Mouse (Mus musculus) thymus, adult 18-20 months (tissue): ENCODE measurements around the gene N6amt1.
A peak's percentile ranks its signal among the peaks of the same experiment; 100 is the strongest.

Source experiments
- DNase-seq, 2 experiments: peaks; one replicate each; pipeline ENCODE4 v3.0.0; 2022; ENCODE audit warnings: mixed read lengths in 2 of 2

Gene N6amt1

DNA sequence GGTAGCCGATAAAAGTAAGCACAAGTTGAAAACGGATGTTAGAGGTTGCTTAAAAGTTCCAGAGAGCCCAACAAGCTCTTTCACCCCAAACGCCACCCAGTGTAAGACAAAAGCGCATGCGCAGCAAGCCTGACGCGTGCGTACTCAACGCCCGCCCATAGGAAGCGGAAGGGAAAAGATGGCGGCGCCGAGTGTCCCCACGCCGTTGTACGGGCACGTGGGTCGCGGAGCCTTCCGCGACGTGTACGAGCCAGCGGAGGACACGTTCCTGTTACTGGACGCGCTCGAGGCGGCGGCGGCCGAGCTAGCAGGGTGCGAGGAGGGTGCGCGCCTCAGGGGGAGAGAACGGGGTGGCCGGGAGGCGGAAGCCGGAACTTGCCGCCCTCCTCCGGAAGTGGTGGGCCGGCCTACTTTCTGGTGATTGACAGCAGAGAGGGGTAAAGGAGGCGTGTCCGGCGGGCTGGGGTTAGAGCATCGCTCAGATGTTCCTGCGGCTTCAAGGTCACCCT, at the start of gene N6amt1:
TSS of gene N6amt1 (plus strand) at position 111 of the 509 bp plus-strand sequence.
- peak; percentile 86 to 92 for DNase-seq

DNA sequence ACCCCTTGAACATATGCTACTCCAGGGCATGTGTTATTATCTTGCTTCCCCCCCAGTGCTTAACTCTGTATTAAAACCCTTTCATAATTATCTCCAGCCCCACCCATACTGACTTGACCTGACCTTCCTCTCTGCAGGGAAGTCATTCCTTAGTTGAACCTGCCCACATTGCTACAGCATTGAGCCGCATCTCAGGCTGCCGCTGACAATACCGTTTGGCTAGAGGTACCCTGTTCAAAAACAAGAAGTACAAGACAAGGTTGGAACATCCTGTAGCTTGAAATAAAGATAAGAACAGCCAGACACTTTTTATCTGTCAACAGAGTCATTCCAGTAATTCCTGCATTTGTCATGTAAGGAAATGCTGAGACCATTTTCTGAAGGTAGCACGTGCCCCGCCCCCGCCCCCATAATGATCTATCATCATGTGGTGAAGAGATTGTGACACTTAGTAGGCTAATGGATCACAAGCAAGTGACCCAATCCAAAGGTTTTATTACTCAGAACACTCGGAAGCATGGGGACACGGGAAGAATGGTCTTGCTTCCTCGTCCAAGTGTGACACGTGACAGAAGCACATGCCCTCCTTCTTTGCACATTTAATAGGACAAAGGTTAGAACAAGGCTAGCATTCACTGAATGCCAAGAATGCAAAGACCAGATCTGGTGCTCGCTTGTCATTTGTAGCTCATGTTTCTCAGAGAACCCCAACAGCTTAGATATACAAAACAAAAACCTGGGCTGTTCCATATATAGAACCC, 48.6 kb upstream of the N6amt1 start:
- DNase-seq: no peak

DNA sequence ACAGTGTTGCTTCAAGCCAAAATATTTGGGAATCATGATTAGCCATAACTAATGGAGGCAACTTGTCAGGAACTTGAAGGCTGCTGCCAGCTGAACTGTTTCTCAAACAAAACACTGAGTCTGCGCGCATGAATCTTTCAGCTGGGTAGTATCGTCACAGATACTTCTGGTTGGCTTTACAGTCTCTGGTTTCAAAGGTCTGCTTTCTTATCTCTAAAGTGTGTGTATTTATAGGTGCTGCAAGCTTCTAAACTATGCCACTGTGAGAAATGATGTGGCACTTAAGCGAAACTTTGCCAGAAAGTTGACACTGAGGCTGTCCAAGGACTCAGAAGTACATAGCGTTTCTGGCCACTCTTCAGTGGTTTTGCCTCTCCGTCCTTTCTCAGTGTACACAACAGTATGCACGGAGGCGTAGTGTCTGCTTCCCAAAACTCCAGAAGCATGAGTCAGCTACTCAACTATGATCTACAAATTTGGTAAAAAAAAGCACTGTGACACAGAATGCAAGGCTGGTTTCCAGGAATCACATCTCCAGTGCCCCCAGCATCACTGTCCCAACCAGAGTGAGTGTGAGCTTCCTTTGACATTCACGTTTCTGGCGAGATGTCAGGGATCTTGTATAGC, 46.8 kb upstream of the N6amt1 start:
- DNase-seq: no peak

DNA sequence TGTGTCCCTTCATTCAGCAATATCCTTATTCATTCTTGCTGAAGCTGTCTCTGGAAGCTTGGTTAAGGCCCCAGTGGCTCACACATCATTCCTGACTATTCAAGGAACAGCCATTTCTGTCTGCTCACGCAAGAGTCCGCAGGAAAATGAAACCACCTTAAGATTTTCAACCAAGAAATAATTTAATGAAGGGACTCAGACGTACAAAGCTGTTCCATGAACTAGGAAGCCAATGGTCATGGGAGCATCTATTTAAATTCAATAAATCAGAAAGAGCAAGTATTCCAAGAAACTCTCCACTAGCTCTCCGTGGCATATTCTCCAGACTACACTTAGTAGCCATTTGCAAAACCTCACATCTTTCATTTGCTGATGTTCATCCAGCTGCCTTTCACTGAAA, 43.3 kb upstream of the N6amt1 start:
- no peak for DNase-seq

DNA sequence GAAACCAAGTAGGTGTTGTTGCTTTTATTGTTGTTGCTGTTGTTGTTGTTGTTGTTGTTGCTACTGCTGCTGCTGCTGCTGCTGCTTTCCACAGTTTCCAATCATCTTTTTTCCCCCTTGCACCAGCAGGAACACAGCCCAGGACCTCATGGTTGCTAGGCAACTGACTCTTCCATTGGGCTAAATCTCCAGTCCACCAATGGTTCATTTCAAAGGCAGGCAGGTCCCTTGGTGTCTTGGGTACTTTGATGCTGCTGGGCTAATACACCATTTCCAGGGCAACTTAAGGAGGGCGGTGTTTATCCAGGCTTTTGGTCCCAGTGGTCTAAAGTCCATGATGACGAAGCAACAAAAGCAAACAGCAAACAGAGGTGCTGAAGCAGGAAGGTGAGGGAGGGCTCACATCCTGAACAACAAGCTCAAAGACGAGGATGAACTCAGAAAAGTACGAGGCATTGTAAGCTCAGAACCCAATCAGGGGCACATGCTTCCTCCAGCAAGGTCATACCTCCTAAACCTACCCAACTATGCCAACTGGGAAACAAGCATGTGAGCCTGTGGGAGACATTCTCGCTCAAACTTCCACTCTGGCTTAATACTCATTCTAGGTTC, 35.7 kb upstream of the N6amt1 start:
- DNase-seq: no peak

DNA sequence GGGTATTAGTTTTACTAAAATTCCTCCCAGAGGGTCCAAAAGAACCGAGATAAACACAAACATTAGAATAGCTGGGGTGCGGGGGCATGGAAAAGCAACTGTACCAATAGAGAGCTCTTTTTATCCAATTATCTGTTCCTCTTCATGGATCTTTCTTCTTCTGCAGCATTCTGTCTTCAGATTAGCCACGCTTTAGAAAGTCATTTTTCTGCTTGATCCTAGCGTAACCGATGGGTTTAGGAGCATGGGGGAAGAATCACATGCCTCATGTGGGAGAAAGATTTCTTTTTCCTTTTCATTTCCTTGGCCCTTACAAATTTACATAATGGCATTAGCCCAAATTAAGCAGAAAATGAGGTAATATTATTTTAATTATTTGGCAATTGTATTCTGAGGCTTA, 35.0 kb upstream of the N6amt1 start:
- DNase-seq: no peak

DNA sequence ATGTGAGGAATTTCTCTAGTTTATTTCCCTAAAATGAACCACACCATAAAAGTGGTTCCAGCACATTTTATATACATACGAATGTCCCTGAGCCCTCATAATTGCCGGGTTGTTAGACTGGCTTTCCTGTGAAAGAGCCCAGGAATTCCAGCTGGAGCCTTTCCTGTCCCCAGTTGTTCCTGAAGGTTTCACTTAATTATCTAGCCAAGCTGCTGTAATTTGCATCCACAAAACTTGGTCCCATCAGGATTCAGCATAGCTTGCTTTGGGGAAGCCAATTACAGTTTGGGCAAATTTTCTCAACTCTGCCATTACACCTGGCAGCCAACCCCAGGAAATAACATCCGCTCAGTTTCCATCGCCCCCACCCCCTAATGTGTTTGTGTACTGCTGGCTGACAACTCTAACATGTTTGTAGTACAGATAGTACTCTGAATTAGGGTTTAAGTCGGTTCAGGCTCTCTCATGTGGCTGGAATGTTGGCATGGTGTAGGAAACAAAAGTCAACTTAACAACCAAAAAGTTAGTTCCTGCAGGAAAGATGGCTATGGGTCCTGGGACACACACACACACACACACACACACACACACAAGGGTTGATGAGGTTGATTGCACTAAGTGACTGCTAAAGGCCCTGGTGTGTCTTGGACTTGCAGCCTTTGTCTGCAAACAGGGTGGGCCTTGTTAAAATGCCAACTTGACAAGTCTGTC, 34.3 kb upstream of the N6amt1 start:
- DNase-seq: no peak

DNA sequence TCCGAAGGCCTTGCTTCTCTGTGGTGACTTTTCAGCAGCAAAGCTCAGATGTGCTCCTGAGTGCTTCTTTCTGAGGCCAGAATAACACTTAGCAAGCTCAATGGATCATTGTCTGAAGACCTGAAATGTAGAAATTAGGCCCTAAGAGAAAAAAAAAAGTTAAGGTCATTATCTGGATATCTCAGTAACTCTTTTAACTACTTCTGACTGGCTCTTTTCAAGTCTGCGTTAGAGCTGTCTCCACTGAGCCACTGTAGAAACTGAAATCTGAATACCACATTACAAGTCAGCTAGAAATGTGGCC, 33.8 kb upstream of the N6amt1 start:
- DNase-seq: no peak

DNA sequence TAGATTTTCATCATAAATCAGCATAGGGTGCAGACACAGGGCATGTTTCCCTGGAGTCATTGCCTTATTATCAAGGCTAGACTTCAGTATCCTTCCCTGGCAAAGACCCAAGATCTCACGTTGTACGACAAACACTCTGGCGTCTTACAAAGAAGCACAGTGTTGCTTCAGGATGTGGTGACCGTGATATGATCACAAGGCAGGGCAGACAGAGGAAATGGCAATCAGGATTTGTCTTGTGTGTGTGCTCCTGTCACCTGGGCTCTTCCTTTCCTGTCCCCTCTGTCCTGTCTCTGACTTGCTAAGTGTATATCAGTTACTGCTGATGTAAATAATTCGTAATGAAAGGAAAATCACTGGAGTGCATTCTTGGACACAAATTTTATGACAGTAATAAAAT, 29.4 kb upstream of the N6amt1 start:
- no peak for DNase-seq

DNA sequence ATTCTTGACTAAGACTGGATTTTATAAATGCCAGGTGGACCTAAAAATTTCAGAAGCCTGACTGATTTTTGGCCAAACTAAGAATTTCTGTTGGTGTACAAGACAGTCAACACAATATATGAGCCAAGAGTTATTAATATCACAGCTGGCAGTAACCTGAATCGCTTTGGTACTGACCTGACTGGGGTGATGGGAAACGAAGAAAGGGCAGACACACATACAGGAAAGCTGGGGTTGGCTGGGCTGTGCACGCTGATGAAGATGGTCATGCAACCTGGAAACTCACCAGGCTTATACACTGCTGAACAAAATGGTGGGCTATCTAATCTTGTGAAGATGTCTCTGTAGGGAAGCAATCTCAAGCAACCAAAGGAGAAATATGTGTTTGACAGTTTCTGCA, 24.0 kb upstream of the N6amt1 start:
- no peak for DNase-seq

DNA sequence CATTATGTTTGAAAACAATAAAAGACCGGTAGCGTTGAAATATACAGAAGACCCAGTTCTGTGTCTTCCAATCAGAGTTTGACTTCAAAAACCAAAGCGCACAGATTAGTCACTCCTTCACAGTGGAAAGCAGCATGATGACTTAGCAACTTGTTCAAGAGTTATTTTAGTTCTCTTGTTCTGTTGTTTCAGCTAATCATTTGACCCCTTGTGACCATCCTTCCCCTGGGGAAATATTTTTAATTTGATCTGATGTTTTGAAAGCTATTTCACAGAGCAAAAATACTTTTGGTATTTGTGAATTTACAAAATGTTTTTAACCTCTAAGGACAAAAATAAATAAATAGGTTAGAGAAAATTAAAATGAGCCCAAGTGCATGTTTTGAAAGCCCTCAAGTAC, 19.2 kb upstream of the N6amt1 start:
- no peak for DNase-seq

DNA sequence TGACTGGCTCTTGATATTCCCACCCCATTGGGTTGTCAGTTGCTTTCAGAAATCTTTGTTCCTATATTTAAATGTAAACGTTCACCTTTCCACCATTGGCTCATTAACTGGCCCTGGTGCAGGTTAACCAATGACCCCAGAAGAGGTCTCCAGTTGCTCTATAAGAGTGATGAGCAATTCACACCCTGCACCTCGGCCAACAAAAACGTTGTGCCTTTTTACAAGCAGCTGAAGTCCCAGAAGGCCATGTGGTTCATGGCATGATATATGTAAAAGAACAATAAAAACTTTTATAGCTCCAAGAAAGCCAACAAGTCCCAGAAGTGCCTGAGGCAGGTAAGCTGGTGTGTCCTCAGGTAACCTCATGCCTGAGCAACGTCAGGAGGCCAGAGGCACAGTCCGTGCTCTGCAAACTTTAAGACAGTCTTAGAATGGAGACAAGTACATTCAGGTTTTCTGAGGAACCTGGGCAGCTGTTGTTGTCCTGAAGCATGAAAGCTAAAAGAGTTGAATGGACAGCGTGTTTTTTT, 12.9 kb upstream of the N6amt1 start:
- no peak for DNase-seq

DNA sequence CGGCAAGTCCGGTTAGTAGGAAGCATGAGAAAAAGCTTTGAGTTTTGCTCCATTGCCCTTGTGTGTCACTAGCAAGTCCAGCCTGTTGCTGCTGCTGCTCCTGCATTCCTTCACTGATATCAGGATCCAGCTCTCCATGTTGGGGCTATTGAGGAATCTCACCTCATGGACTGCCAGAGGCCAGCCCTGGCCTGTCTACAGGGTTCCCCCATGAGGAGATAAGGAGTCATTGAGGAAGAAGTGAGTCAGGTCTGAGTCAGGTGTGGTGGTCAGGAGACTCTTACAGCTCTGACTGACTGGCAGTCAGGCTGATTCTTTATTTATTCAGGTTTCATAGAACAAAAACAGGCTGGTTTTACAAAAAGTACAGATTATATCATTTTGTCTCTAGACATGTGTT, 5.9 kb upstream of the N6amt1 start:
- DNase-seq: no peak

DNA sequence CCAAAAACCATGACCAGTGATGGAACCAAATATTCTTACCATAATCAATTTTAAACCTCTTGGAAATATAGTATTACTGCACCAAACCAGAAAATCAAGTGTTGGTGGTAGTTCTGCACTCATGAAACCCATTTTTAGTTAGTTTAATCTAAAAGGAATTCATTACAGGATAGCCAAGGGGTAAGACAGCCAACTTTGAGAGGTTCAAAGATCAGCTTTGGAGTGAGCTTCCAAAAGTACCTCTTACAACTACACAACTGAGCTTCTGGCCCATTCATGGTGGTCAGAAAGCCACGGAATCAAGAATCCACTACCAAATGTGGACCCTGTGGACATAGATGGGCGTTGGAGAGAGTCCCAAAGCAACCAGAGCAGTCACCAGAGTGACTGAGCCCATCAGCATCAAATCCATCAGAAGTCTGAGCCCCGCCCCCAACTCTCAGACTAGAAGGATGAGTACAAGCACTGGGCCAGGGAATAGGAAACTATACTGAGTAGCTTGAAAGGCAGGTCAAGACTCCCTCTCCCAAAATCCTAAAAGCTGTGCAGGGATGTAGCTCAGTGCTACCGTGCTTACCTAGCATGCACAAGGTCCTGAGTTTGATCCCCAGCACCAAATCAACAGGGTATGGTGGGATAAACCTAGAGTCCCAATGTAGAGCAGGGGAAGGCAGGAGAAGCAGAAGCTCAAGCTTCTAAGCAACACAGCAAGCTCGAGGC, 2.4 kb upstream of the N6amt1 start:
- no peak for DNase-seq

DNA sequence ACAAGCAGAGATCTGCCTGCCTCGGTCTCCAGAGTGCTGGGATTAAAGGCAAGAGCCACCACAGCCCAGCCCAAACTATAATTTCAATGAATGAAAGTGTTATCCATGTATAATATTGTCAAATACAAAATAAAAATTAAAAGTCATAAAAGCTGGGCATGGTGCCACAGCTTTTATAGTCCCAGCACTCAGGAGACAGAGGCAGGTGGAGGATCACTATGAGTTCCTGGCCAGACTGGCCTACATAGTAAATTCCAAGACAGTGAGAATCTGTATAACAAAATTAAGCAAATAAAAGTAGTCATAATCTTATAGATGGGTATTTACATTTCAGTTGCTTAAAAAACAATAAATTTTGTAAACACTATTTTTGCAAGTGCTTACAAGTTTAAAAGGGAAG, 380 bp upstream of the N6amt1 start:
- DNase-seq: no peak

DNA sequence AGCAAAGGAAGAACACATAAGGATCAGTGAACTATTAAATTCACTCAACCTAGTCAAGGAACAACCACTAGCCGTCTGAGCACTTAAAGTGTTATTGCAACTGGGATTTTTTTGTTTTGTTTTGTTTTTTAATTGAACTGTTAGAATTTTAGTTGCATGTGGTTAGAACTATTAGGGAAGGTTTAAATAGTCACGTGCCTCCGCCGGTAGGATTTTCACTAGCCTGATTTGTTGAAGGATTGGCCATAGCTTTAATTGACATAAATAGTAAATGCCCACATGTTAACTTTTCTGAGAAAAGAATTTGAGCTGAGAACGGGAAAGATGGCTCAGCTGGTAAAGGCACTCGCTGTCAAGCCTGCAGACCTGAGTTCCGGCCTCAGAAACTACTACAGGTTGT, 763 bp downstream of the N6amt1 start:
- no peak for DNase-seq

DNA sequence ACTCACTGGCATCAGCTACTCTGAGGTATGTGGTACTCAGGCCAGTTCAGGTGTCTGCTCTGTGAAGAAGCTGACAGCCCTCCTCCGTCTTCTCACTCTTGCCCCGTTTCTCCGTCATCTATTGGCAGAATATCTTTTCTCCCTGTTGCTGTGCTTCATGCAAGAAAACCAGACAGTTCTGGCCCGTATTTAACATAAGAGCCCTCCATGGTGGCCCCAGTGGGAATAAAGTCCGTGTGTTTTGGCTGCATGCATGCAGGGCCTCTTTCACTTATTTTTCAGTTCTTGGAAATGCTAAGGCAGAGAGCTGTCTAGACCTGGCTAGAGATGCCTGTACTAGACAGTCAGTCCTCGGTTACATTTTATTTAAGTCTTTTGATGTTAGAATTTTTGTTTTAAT, 6.1 kb downstream of the N6amt1 start:
- no peak for DNase-seq

DNA sequence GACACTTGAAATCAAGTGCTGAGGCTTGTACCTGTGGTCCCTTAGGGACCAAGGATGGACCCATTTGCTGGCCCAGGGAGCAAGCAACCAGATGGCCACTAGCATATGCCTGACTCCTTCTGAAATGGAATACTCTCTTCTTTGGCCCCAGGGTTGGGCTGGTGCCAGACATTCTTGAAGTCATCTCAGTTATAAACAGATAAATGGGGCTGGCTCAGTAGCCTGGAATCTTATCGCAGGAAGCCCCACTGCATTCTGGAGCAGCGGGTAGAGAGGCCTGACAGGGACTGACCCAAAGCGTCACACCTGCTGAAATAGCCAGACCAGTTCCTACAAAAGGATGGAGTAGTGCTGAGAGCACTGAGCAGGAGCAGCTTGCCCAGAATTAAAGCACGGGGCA, 10.2 kb downstream of the N6amt1 start:
- no peak for DNase-seq

DNA sequence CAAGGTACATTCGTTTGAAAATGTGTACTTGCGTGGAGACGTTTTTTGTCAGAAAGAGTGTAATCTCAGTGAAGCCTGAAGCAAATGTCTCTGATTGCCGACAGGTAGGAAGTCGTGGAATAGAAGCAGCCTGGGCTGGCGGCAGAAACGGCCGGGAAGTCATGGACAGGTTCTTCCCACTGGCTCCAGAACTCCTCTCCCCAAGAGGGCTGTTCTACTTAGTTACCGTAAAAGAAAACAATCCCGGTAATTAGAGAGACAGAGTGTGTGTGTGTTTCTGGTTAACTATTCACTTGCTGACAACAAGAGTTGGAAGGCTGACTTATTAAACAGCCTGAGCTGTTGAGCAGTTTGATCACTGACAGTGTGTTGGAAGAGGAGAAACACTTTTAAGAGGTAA, 12.1 kb downstream of the N6amt1 start:
- DNase-seq: no peak

DNA sequence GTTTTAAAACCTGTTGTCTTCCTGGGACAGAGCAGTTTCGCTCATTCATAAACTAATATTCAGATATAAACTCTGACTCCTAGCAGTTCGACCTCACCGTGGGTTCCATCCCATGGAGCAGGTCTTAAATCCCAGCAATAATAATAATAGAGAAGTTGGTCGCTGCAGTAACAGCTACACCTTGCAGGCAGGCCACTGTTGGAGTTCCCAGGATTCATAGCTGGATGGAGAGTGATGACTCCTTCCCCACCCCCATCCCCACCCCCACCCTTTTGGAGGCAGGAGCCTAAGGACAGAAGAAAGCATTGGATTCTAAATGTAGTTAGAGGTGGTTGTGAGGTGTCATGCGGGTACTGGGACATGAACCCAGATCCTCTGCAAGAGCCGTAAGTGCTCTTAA, 12.5 kb downstream of the N6amt1 start:
- DNase-seq: no peak

DNA sequence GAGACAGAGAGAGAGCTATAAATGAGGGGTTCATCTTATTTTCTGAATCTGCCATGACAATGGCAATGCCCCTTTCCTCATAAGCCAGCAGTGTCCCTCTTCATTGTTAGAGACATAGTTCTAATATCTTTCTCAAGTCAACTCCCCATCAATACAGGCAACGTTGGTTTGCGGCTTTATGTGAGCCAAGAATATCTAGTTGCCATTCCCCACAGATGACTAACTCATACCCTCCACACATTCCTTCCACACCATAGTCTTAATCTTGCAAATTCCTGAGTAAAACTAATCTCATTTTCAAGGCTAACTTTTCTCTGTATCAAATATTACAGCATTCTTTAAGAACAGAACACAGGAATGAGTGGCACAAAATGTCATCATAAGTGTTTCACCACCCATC, 29.0 kb downstream of the N6amt1 start:
- DNase-seq: no peak

DNA sequence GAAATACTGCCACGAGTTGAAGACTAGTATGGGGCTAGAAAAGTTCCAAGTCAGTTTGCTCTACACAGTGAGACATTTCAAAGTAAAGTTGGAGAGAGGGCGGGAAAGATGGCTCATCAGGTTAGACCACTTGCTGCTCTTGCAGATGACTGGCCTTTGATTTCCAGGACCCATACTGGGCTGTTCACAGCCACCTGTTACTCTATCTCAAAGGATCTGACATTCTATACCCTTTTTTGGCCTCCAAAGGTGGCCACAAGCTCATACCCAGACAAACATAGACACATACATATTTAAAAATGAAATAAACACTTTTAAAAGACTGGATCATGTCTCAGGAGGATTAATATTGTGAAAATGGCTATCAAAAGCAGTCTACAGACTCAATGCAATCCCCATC, 30.4 kb downstream of the N6amt1 start:
- DNase-seq: no peak

DNA sequence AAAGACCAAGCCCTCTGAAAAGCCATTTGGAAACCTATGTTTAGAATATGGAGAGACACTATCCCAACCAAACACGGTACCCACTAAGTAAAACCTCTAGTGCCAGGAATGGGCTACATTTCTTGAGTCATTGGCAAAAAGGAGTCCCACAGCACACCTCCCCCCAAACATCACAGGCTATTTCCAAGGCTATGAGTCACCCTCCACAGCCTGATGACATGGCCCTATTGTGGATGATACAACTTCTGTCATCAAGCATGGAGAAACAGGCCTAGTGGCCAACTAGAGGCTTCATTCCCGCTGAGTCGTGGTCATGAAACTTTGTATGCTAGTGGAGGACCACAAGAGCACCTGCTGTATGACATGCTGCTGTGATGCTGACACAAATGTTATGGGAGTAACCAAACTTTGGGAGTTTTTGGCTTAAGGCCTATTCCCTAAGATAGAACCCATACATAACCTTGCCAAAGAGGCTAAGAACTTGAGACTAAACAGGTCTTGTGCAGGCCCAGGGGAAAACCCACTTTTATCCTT, 33.5 kb downstream of the N6amt1 start:
- no peak for DNase-seq
